Mouse (Mus musculus) kidney, adult 2 months (tissue): ENCODE results near the gene Hmgb2. TPM values are rescaled to one million over a fixed set of nuclear protein-coding genes. Genes with fewer than 3 reads are reported as not detected.

ENCODE experiments used
- DNase-seq: peaks from one replicate; pipeline ENCODE4 v3.0.0; 2021
- H3K27ac ChIP-seq: fragments of 200-500 bp; 2 replicates; pipeline ENCODE4 v1.5.1; 2012; ENCODE audit warnings: low read depth, low read length, control low read depth, inconsistent platforms; ENCODE audit not compliant: insufficient read depth
- H3K27me3 ChIP-seq: fragments of 200-500 bp; replicated peaks from 2 replicates; pipeline ENCODE4 v1.6.1; 2012; ENCODE audit warnings: mild to moderate bottlenecking, moderate library complexity, low read length, inconsistent platforms; ENCODE audit not compliant: control insufficient read depth, insufficient read depth
- H3K36me3 ChIP-seq: fragments of 200-500 bp; 2 replicates; pipeline ENCODE4 v1.6.1; 2012; ENCODE audit warnings: mild to moderate bottlenecking, moderate library complexity, low read length, inconsistent platforms; ENCODE audit not compliant: control insufficient read depth, insufficient read depth
- H3K4me1 ChIP-seq: fragments of 200-500 bp; 2 replicates; pipeline ENCODE4 v1.6.1; 2011; ENCODE audit warnings: low read length; ENCODE audit not compliant: control insufficient read depth, insufficient read depth
- H3K4me3 ChIP-seq: fragments of 200-500 bp; 2 replicates; pipeline ENCODE4 v1.5.1; 2011; ENCODE audit warnings: mild to moderate bottlenecking, low read depth, low read length, control low read depth; ENCODE audit not compliant: insufficient read depth
- CTCF ChIP-seq: fragments of 200-500 bp; conservative IDR thresholded peaks from 2 replicates; pipeline ENCODE4 v1.5.1; 2011; ENCODE audit warnings: low read depth, mild to moderate bottlenecking, control low read depth, low read length, moderate library complexity, mixed read lengths; ENCODE audit not compliant: insufficient read depth, insufficient read length
- POLR2A ChIP-seq: fragments of 200-500 bp; IDR thresholded peaks from one replicate; pipeline ENCODE4 v1.6.1; 2011; ENCODE audit warnings: low read depth, low read length, control low read depth
- WGBS: fragments of 180-500 bp; shearing (Covaris S2); methylation state at CpG from one replicate; pipeline ENCODE4 v1.1.7; 2018; 5-methylcytosine and 5-hydroxymethylcytosine counted together
- polyA plus RNA-seq: library from polyadenylated mRNA; depleted of rRNA; stranded (reverse); fragments of >200 nt; gene quantifications from 2 replicates; pipeline ENCODE4 v1.2.3, GENCODE M21; 2012

The Hmgb2 gene
- polyA plus RNA-seq, 1 experiment: 6.8 TPM

DNA sequence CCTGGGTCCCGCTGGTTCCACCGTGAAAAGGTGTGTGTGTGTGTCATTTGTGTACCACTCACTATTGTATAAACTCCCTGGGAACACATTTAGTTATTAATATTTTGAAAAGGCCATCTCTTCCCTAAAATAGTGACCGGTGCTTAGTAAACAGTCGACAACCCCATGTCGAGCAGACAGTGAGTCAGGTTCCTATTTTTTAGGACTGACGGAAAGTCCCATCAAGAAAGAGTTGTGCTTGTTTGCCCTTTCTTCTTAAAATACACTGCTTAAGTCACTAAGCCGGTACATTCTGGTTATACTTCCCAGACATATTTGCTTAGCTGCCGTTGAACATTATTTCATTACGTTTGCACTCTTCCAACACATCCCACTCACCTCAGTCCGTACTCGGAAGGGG is 29.2 kb downstream of the Hmgb2 start:
- Histone ChIP-seq H3K4me1 (no peaks in the 10 kb centered on the region), H3K4me3 (no peak overlapping the region), H3K27ac (no peak overlapping the region), H3K36me3 (peaks cover 2% of the 10 kb centered on the region), H3K27me3 (no peaks in the 10 kb centered on the region)
- no peak for TF ChIP-seq POLR2A
- no peak for TF ChIP-seq CTCF
- WGBS: 85% methylated on average over 11 of the region's 11 CpGs
- no peak for DNase-seq

DNA sequence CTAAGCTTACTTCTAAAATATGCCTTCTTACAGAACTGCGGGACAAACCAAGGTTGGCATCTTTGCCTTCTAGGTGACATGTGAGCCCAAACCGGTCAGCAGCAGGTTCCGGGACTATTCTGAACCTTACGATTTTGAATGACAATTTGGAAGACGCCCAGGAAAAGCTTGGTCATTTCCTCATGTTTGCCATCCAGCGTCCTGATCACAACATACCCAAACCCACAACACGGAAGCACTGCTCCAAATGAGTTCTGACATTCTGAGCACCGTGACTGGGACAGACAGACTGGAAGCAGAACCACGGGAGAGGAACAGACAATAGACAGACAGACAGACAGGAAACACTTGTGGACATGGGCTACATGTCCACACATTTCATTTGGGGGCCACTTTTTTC is 29.7 kb downstream of the Hmgb2 start:
- H3K27me3 ChIP-seq: no peaks in the 10 kb centered on the region
- no peaks in the 10 kb centered on the region for H3K4me1 ChIP-seq
- no peak for DNase-seq
- no peaks in the 10 kb centered on the region; the same call in 1 of the 2 replicates for H3K36me3 ChIP-seq
- 74% methylated on average over 9 of the region's 9 CpGs for WGBS
- no peak for TF ChIP-seq CTCF
- no peak for TF ChIP-seq POLR2A
- H3K27ac ChIP-seq: no peak overlapping the region
- no peak overlapping the region for H3K4me3 ChIP-seq

DNA sequence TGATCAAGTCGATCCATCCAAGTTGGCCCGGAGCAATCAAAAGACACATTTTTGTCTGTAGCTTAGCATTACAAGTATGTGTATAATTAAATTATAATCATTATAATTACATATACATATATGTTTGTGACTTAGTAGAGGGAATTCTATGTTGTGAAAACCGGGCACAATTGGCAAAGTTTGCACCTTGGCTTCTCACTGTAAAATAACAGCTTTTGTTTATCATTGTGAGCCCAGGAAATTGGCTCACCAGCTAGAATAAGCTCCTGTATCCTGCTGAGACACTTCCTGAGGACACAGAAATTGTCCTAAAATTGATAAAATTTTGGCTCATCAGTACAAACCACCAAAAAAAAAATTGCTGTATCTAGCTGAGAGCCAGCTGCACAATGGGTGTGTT is 34.7 kb downstream of the Hmgb2 start:
- no peaks in the 10 kb centered on the region for H3K4me1 ChIP-seq
- H3K27ac ChIP-seq: no peak overlapping the region
- no peak overlapping the region for H3K4me3 ChIP-seq
- TF ChIP-seq CTCF (no peak), POLR2A (no peak)
- H3K27me3 ChIP-seq: no peaks in the 10 kb centered on the region
- WGBS: 92% methylated on average over 3 of the region's 3 CpGs
- no peak for DNase-seq
- H3K36me3 ChIP-seq: no peaks in the 10 kb centered on the region; the same call in 1 of the 2 replicates

DNA sequence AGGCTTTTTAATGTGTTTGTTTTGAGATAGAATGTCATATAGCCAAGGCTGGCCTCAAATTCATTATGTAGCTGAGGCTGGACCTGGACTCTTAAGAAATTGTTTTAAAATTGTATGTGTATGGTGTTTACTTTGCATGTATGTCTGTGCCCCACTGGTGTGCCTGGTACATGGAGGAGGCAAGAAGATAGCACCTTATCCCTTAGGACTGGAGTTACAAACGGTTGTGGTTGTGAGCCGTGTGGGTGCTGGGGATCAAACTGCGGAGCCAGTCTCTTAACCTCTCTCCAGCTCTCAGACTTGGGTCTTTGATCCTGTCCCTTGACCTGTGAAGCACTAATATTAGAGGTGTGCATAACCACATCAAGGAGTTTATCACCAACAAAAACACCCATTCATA is 35.1 kb downstream of the Hmgb2 start:
- no peak for DNase-seq
- no peaks in the 10 kb centered on the region for H3K27me3 ChIP-seq
- H3K36me3 ChIP-seq: no peaks in the 10 kb centered on the region; the same call in 1 of the 2 replicates
- no peaks in the 10 kb centered on the region for H3K4me1 ChIP-seq
- WGBS: 87% methylated on average over 3 of the region's 3 CpGs
- no peak overlapping the region for H3K4me3 ChIP-seq
- no peak overlapping the region for H3K27ac ChIP-seq
- no peak for TF ChIP-seq CTCF
- TF ChIP-seq POLR2A: no peak

DNA sequence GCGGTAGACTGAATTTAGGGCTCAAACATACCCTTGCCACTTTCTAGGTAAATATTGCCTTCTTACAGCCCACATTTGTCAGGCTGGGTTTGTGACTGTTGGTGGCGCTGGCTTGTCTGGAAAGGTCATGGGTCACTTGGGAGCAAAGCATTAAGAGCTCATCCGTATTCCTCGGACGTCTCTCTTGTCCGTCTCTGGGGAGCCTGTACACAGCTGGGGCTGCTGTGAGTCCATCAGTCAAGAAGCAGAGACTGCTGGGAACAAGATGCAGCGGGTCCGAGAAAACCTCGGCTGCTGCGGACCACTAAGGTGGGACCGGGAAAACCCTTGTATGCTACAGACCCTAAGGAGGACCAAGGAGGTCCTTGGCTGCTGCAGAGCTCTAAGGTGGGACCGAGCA is 35.9 kb downstream of the Hmgb2 start:
- no peak overlapping the region for H3K4me3 ChIP-seq
- H3K4me1 ChIP-seq: no peaks in the 10 kb centered on the region
- no peaks in the 10 kb centered on the region for H3K27me3 ChIP-seq
- no peak for TF ChIP-seq CTCF
- TF ChIP-seq POLR2A: no peak
- no peak overlapping the region for H3K27ac ChIP-seq
- no peaks in the 10 kb centered on the region; the same call in 1 of the 2 replicates for H3K36me3 ChIP-seq
- 64% methylated on average over 12 of the region's 12 CpGs for WGBS
- DNase-seq: no peak

DNA sequence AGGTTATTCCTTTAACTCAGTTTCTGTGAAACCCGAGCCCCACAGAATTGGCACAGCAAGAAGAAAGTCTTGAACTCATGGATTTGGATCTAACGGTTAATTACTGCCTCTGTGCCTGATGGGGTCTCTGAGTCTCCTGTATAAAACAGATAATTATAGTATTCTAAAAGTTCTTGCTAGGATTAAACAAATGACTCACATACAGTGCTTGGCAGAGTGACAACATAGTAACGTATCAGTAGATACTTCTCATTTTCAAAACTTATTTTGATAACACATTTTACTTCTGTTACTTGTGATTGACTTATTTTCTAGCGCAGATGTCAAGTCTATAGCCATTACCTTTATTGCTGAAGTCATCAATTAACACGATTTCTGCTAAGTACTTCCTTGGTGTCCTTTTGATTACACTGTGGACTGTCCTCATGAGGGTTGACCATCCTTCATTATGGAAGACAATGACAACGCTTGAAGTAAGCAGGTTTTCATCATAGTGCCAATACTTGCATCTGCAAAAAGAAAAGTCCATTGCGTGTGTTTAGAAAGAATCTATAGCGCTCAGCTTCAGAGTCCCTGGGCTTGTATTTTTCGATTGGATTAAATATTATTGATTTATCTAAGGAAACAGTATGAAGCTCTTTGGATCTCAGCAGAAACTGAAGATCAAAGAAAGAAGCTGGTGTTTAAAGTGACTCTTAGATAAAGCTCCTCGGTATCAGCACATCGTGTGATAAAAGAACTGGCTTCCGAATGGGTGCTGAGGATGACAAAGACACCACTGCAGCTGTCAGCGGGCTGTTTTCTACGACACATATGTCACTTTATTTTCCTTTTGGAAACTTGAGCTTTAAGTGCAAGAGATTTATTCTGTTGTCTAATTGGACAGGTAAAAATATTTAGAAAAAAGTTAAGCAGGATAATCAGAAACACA is 40.7 kb downstream of the Hmgb2 start:
- no peak for TF ChIP-seq POLR2A
- no peak for TF ChIP-seq CTCF
- H3K36me3 ChIP-seq: no peaks in the 10 kb centered on the region
- no peaks in the 10 kb centered on the region for H3K27me3 ChIP-seq
- DNase-seq: no peak
- no peaks in the 10 kb centered on the region for H3K4me1 ChIP-seq
- WGBS: 91% methylated on average over 14 of the region's 14 CpGs
- no peak overlapping the region for H3K27ac ChIP-seq
- no peak overlapping the region for H3K4me3 ChIP-seq

DNA sequence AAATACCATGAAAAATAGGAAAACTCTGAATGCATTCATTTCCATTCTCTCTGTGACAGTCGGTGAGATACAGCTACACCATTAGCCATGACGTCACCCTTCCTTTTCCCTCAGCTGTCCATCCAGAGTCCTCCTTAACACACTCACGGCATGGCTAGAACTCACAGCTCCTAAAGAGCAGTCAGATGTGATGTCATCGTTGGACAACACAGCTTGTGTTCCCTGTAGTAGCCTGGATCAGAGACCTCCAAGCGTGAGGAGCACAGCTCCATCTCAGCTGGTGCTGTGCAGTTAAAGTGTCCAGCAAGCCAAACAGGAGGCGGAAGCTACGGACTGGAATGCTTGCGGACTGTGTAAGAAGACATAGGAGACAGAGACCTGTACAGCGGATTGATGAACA is 49.2 kb downstream of the Hmgb2 start:
- WGBS: 86% methylated on average over 9 of the region's 9 CpGs
- no peak overlapping the region for H3K4me3 ChIP-seq
- no peak for TF ChIP-seq POLR2A
- TF ChIP-seq CTCF: no peak

More for the DNA sequence above, 49.2 kb downstream of the Hmgb2 start:
- Histone ChIP-seq H3K27ac (no peak overlapping the region), H3K27me3 (no peaks in the 10 kb centered on the region), H3K4me1 (no peaks in the 10 kb centered on the region), H3K36me3 (no peaks in the 10 kb centered on the region)
- no peak for DNase-seq
